Comparison of ENCODE assay signal across 21 mouse cellular contexts in genomic region chr19:34287221-34287620, GRCm38 (mm10). TPM values are rescaled to one million over a fixed set of nuclear protein-coding genes. Genes with fewer than 3 reads are reported as not detected.
A peak's percentile ranks its signal among the peaks of the same experiment; 100 is the strongest.
DNase-seq lines count a peak whose midpoint lies in the region; ATAC-seq and TF ChIP-seq lines count a peak whose summit lies in the region.
"Had no signal": no experiment of that assay in that cellular context is flagged by ENCODE, and none has a peak within 500 bp of the region (broad histone marks: within the 10 kb centered on the region; RNA-seq: fewer than 3 reads in every experiment).

No protein-coding gene starts in this region.

- H3K4me2 ChIP-seq in kidney, postnatal 0 days (ENCODE audit: low read length): no peak overlapping the region
- peak overlapping the region; percentile 72 for H3K4me2 ChIP-seq in CH12.LX (ENCODE audit: insufficient read depth, low read depth, poor library complexity, severe bottlenecking)
- no peak overlapping the region for H3K4me2 ChIP-seq in heart, embryonic 12.5 days
- H3K4me2 ChIP-seq: embryonic facial prominence, embryonic 12.5 days; forebrain, embryonic 15.5 days; heart, embryonic 13.5 days; hindbrain, embryonic 13.5 days had no signal

- no peaks in the 10 kb centered on the region for H3K4me1 ChIP-seq in kidney, postnatal 0 days (replicated peaks; ENCODE audit: insufficient read depth, low read length)
- peaks cover 18 to 56% of the 10 kb centered on the region in 2 experiments for H3K4me1 ChIP-seq in CH12.LX (ENCODE audit: control insufficient read depth in 1 of 2, insufficient read depth in 2 of 2)
- peaks cover 3% of the 10 kb centered on the region; the same call in 1 of the 2 replicates for H3K4me1 ChIP-seq in heart, embryonic 12.5 days (replicated peaks)

- TF ChIP-seq RAD21 in CH12.LX (IDR thresholded peaks at IDR 0.05; ENCODE audit: low read depth, low read length): no peak

- H3K27me3 ChIP-seq in kidney, postnatal 0 days (ENCODE audit: insufficient read depth, low read length): no peaks in the 10 kb centered on the region
- H3K27me3 ChIP-seq in CH12.LX (replicated peaks): no peaks in the 10 kb centered on the region
- H3K27me3 ChIP-seq in heart, embryonic 12.5 days (replicated peaks): peaks cover 9% of the 10 kb centered on the region; the same call in 1 of the 2 replicates
- H3K27me3 ChIP-seq: embryonic facial prominence, embryonic 12.5 days; forebrain, embryonic 15.5 days had no signal

- ATAC-seq in kidney, postnatal 0 days (replicated peaks; ENCODE audit: low FRiP score, low read depth): no peak
- no peak for ATAC-seq in heart, embryonic 12.5 days (ENCODE audit: insufficient number of reproducible peaks, low FRiP score)
- ATAC-seq: forebrain, embryonic 15.5 days; hindbrain, postnatal 0 days; intestine, postnatal 0 days had no signal

- no peak for TF ChIP-seq CTCF in kidney, postnatal 0 days (IDR thresholded peaks at IDR 0.05; ENCODE audit: low read depth)
- TF ChIP-seq CTCF in CH12.LX (conservative IDR thresholded peaks at IDR 0.05 in 1 of 2, IDR thresholded peaks at IDR 0.05 in 1 of 2; ENCODE audit: low read depth in 2 of 2, low read length in 2 of 2): no peak

- in situ Hi-C loops in CH12.LX (cut with MboI; ENCODE audit: low pct_ligation_motif_present, low pct_unique_long_range_greater_than_20kb, low sequenced_read_pairs): no loop called here

- H3K27ac ChIP-seq in kidney, postnatal 0 days: no peak overlapping the region
- H3K27ac ChIP-seq in CH12.LX (ENCODE audit: insufficient read depth, low read depth): no peak overlapping the region
- no peak overlapping the region for H3K27ac ChIP-seq in heart, embryonic 12.5 days (ENCODE audit: poor library complexity, severe bottlenecking)
- H3K27ac ChIP-seq: embryonic facial prominence, embryonic 12.5 days; forebrain, embryonic 15.5 days; heart, embryonic 13.5 days; hindbrain, embryonic 13.5 days; hindbrain, postnatal 0 days had no signal

- 0 out of 2 replicates have a peak, but pooled peaks have one; percentile 11 for TF ChIP-seq EP300 in CH12.LX (IDR thresholded peaks at IDR 0.05; ENCODE audit: low read length)

- TF ChIP-seq POLR2A in CH12.LX (IDR thresholded peaks at IDR 0.05; ENCODE audit: low read depth, low read length): no peak

- H3K4me3 ChIP-seq in kidney, postnatal 0 days (replicated peaks; ENCODE audit: low read depth, low read length): no peak overlapping the region
- H3K4me3 ChIP-seq in CH12.LX (replicated peaks in 1 of 3; ENCODE audit: low read depth in 2 of 3, low read length in 2 of 3, poor library complexity in 1 of 3): no peak overlapping the region
- no peak overlapping the region for H3K4me3 ChIP-seq in heart, embryonic 12.5 days
- H3K4me3 ChIP-seq: embryonic facial prominence, embryonic 12.5 days; forebrain, embryonic 15.5 days; heart, embryonic 13.5 days; hindbrain, embryonic 13.5 days had no signal

- no peaks in the 10 kb centered on the region for H3K36me3 ChIP-seq in kidney, postnatal 0 days (ENCODE audit: insufficient read depth, low read length)
- H3K36me3 ChIP-seq in CH12.LX (replicated peaks in 1 of 2; ENCODE audit: control insufficient read depth in 1 of 2, insufficient read depth in 1 of 2, low read length in 1 of 2): no peaks in the 10 kb centered on the region
- H3K36me3 ChIP-seq in heart, embryonic 12.5 days: no peaks in the 10 kb centered on the region
- H3K36me3 ChIP-seq: embryonic facial prominence, embryonic 12.5 days; forebrain, embryonic 15.5 days; heart, embryonic 13.5 days; hindbrain, embryonic 13.5 days had no signal

- no peaks in the 10 kb centered on the region for H3K9me3 ChIP-seq in kidney, postnatal 0 days (replicated peaks; ENCODE audit: low read length)
- no peaks in the 10 kb centered on the region for H3K9me3 ChIP-seq in CH12.LX (replicated peaks; ENCODE audit: low read length)
- H3K9me3 ChIP-seq in heart, embryonic 12.5 days (replicated peaks): no peaks in the 10 kb centered on the region
- H3K9me3 ChIP-seq: embryonic facial prominence, embryonic 12.5 days; forebrain, embryonic 15.5 days; heart, embryonic 13.5 days; hindbrain, embryonic 13.5 days had no signal

- no peak overlapping the region for H3K9ac ChIP-seq in kidney, postnatal 0 days (ENCODE audit: low read depth, low read length)
- no peak overlapping the region for H3K9ac ChIP-seq in CH12.LX (ENCODE audit: insufficient read depth, low read depth)
- no peak overlapping the region for H3K9ac ChIP-seq in heart, embryonic 12.5 days
- H3K9ac ChIP-seq: embryonic facial prominence, embryonic 12.5 days; forebrain, embryonic 15.5 days; heart, embryonic 13.5 days; hindbrain, embryonic 13.5 days had no signal

- dilution Hi-C loops in CH12.LX (cut with MboI; ENCODE audit: extremely low pct_ligation_motif_present, extremely low pct_unique_long_range_greater_than_20kb, low sequenced_read_pairs): no loop called here

- H3K79me2 ChIP-seq in CH12.LX (replicated peaks; ENCODE audit: control insufficient read depth, extremely low read depth, insufficient read depth, poor library complexity, severe bottlenecking): peaks cover 13% of the 10 kb centered on the region

- DNase-seq in kidney, postnatal 0 days (ENCODE audit: low spot score): peak; percentile 21
- DNase-seq in kidney, adult 8-10 months: no peak
- DNase-seq in A20 (ENCODE audit: low read depth, low spot score): peak; percentile 51
- DNase-seq in CH12.LX (ENCODE audit: extremely low read depth): no peak
- DNase-seq in naive thymus-derived CD4-positive, alpha-beta T cell, adult 2 months (ENCODE audit: low read depth): peak; percentile 52
- no peak for DNase-seq in yolk sac, embryonic 10.5 days (ENCODE audit: low spot score)
- DNase-seq: adrenal gland, adult 8-10 months; cerebellum, adult 11 months; cerebellum, adult 8-10 months; cerebellum, postnatal 14 days; gastrocnemius, postnatal 10 days; heart, adult 18-20 months; heart, postnatal 10 days had no signal

TF ChIP-seq in CH12.LX, 34 proteins besides CTCF, POLR2A, EP300 and RAD21:
- TF ChIP-seq RCOR1 (conservative IDR thresholded peaks at IDR 0.05; ENCODE audit: low read depth, low read length) (no peak), JUN (IDR thresholded peaks at IDR 0.05; ENCODE audit: insufficient read depth, low read depth, low read length) (no peak), MXI1 (IDR thresholded peaks at IDR 0.05; ENCODE audit: low read depth, low read length) (no peak), ELF1 (IDR thresholded peaks at IDR 0.05; ENCODE audit: low read depth, low read length) (no peak), TBP (conservative IDR thresholded peaks at IDR 0.05; ENCODE audit: low read depth, low read length) (no peak), JUND (conservative IDR thresholded peaks at IDR 0.05; ENCODE audit: low read depth, low read length) (no peak), BHLHE40 (IDR thresholded peaks at IDR 0.05; ENCODE audit: low read depth, low read length) (no peak), ZC3H11A (IDR thresholded peaks at IDR 0.05; ENCODE audit: low read depth, low read length) (no peak), USF2 (conservative IDR thresholded peaks at IDR 0.05; ENCODE audit: low read depth, low read length) (no peak), CHD2 (IDR thresholded peaks at IDR 0.05; ENCODE audit: low read length) (no peak), E2F4 (IDR thresholded peaks at IDR 0.05; ENCODE audit: insufficient replicate concordance, low read depth, low read length) (no peak)

RNA-seq across cellular contexts. Expression of gene Fas, which starts 3.2 kb away (rescaled TPM):
- polyA plus RNA-seq in kidney, postnatal 0 days (2015; fragmentation: Nextera tagmentation; extraction: Ambion mirVana): 7.6 and 8.4 TPM in 2 replicates
- total RNA-seq in CH12.LX (2012; rRNA removed) (22.4 and 38.3 TPM in 2 replicates), CH12.LX (2014; rRNA removed) (54.1 and 60.8 TPM in 2 replicates)
- polyA plus RNA-seq in CH12.LX (2012; ENCODE audit: insufficient read length, low read depth): 20.8 and 24.3 TPM in 2 replicates
- polyA plus RNA-seq in heart, embryonic 12.5 days (2016; fragmentation: Nextera tagmentation; extraction: Ambion mirVana): 2.2 and 2.4 TPM in 2 replicates

RNA-seq across cellular contexts. Expression of gene Acta2, which starts 31.8 kb away (rescaled TPM):
- 450 and 526 TPM in 2 replicates for polyA plus RNA-seq in kidney, postnatal 0 days (2015; fragmentation: Nextera tagmentation; extraction: Ambion mirVana)
- not detected in 2 replicates for total RNA-seq in CH12.LX (2012; rRNA removed)
- 0.13 TPM in 1 of 2 replicates, not detected in the other for total RNA-seq in CH12.LX (2014; rRNA removed)
- 0.31 and 0.52 TPM in 2 replicates for polyA plus RNA-seq in CH12.LX (2012; ENCODE audit: insufficient read length, low read depth)
- polyA plus RNA-seq in heart, embryonic 12.5 days (2016; fragmentation: Nextera tagmentation; extraction: Ambion mirVana): 1,019 and 1,096 TPM in 2 replicates
- total RNA-seq: hematopoietic stem cell, adult 5-6 weeks had no signal

Comparison
In these comparisons a context has a peak if more than half of its experiments do, and no peak if none do; other contexts are left out.
1. DNase-seq: peak in kidney, postnatal 0 days (single experiment), A20 (single experiment) and naive thymus-derived CD4-positive, alpha-beta T cell, adult 2 months (single experiment); none in kidney, adult 8-10 months (0 of 2), CH12.LX (single experiment) and yolk sac, embryonic 10.5 days (single experiment).
2. RNA of gene Acta2, which starts 31.8 kb away (polyA plus RNA-seq): 1,019 to 1,096 TPM in heart, embryonic 12.5 days and 450 to 526 TPM in kidney, postnatal 0 days; 0.31 to 0.52 TPM in CH12.LX; every median in the first group is over 100 times any median in the second.